23 mouse cellular contexts compared by ENCODE assay signal in genomic region chr5:140627580-140627979, GRCm38 (mm10). TPM values are rescaled to one million over a fixed set of nuclear protein-coding genes. Genes with fewer than 3 reads are reported as not detected.
A peak's percentile ranks its signal among the peaks of the same experiment; 100 is the strongest.
DNase-seq lines count a peak whose midpoint lies in the region; ATAC-seq and TF ChIP-seq lines count a peak whose summit lies in the region.
"Had no signal": no experiment of that assay in that cellular context is flagged by ENCODE, and none has a peak within 500 bp of the region (broad histone marks: within the 10 kb centered on the region; RNA-seq: fewer than 3 reads in every experiment).

No protein-coding gene starts in this region.

- ATAC-seq in hindbrain, postnatal 0 days, result no peak
- ATAC-seq in hindbrain, embryonic 13.5 days (ENCODE audit: low FRiP score), result no peak
- no peak for ATAC-seq in liver, embryonic 14.5 days (ENCODE audit: insufficient read depth)
- ATAC-seq: forebrain, embryonic 16.5 days had no signal

- no peak for DNase-seq in hindbrain, postnatal 0 days (ENCODE audit: low spot score)
- DNase-seq in liver, embryonic 14.5 days (ENCODE audit: low read depth in 3 of 3, low spot score in 3 of 3), result no peak
- DNase-seq in liver, result no peak
- no peak for DNase-seq in right cerebral cortex, postnatal 4 days
- DNase-seq: adrenal gland, adult 8-10 months; cerebellum, adult 9-11 months; embryo, embryonic 11 days; heart, adult 11 months; heart, postnatal 36 days; kidney, adult 18-20 months; layer of hippocampus, adult 9-11 months; lung, postnatal 4 days; right cerebral cortex, adult 18-20 months; thymus, adult 2 months had no signal

- no peaks in the 10 kb centered on the region for H3K27me3 ChIP-seq in hindbrain, postnatal 0 days (ENCODE audit: insufficient read depth, low read length)
- H3K27me3 ChIP-seq in hindbrain, embryonic 13.5 days, result no peaks in the 10 kb centered on the region
- H3K27me3 ChIP-seq in liver, embryonic 14.5 days (ENCODE audit: control insufficient read depth, insufficient read depth, low read length), result no peaks in the 10 kb centered on the region
- no peaks in the 10 kb centered on the region for H3K27me3 ChIP-seq in E14TG2a.4 (ENCODE audit: insufficient read depth, low read length)
- H3K27me3 ChIP-seq: CH12.LX; heart, embryonic 13.5 days; hindbrain, embryonic 15.5 days; neural tube, embryonic 12.5 days had no signal

- TF ChIP-seq CTCF in hindbrain, postnatal 0 days (IDR thresholded peaks at IDR 0.05; ENCODE audit: low read depth), result peak; percentile 45; the same call in 1 of the 2 replicates
- peak; percentile 45 for TF ChIP-seq CTCF in liver, embryonic 14.5 days (IDR thresholded peaks at IDR 0.05; ENCODE audit: low read depth)
- peak; percentile 47 for TF ChIP-seq CTCF in E14TG2a.4 (conservative IDR thresholded peaks at IDR 0.05; ENCODE audit: low read length)
- peak; percentile 49; the same call in 1 of the 2 replicates for TF ChIP-seq CTCF in bone marrow macrophage, adult 2 months (IDR thresholded peaks at IDR 0.05; ENCODE audit: low read depth, low read length)

- no peaks in the 10 kb centered on the region for H3K9me3 ChIP-seq in hindbrain, postnatal 0 days (ENCODE audit: low read length)
- H3K9me3 ChIP-seq in hindbrain, embryonic 13.5 days, result no peaks in the 10 kb centered on the region
- H3K9me3 ChIP-seq in liver, embryonic 14.5 days (ENCODE audit: control insufficient read depth, low read length), result no peaks in the 10 kb centered on the region
- no peaks in the 10 kb centered on the region for H3K9me3 ChIP-seq in E14TG2a.4 (ENCODE audit: low read length)
- H3K9me3 ChIP-seq: hindbrain, embryonic 15.5 days had no signal

- H3K4me3 ChIP-seq in hindbrain, postnatal 0 days (ENCODE audit: low read length), result no peak overlapping the region
- H3K4me3 ChIP-seq in hindbrain, embryonic 13.5 days, result no peak overlapping the region
- no peak overlapping the region for H3K4me3 ChIP-seq in liver, embryonic 14.5 days (ENCODE audit: insufficient read depth in 1 of 2, low read depth in 2 of 2, low read length in 2 of 2)
- no peak overlapping the region for H3K4me3 ChIP-seq in E14TG2a.4 (replicated peaks; ENCODE audit: low read length)
- no peak overlapping the region for H3K4me3 ChIP-seq in bone marrow macrophage, adult 2 months (ENCODE audit: insufficient read depth, low read length)
- H3K4me3 ChIP-seq: heart, embryonic 13.5 days; hindbrain, embryonic 15.5 days; neural tube, embryonic 12.5 days had no signal

- no peak overlapping the region for H3K9ac ChIP-seq in hindbrain, postnatal 0 days (replicated peaks; ENCODE audit: low read length)
- H3K9ac ChIP-seq in hindbrain, embryonic 13.5 days, result no peak overlapping the region
- H3K9ac ChIP-seq in liver, embryonic 14.5 days (replicated peaks), result no peak overlapping the region
- H3K9ac ChIP-seq: heart, embryonic 13.5 days; hindbrain, embryonic 15.5 days; neural tube, embryonic 12.5 days had no signal

- no peak for TF ChIP-seq POLR2A in bone marrow macrophage, adult 2 months (IDR thresholded peaks at IDR 0.05; ENCODE audit: borderline replicate concordance, low read depth, low read length)

- H3K27ac ChIP-seq in hindbrain, postnatal 0 days, result no peak overlapping the region
- no peak overlapping the region for H3K27ac ChIP-seq in hindbrain, embryonic 13.5 days
- H3K27ac ChIP-seq in liver, embryonic 14.5 days, result no peak overlapping the region
- no peak overlapping the region for H3K27ac ChIP-seq in bone marrow macrophage, adult 2 months (ENCODE audit: insufficient read depth, low read depth, low read length)
- H3K27ac ChIP-seq: heart, embryonic 13.5 days; hindbrain, embryonic 15.5 days; neural tube, embryonic 12.5 days had no signal

- H3K36me3 ChIP-seq in hindbrain, postnatal 0 days (ENCODE audit: insufficient read depth, low read length), result peaks cover 88% of the 10 kb centered on the region
- H3K36me3 ChIP-seq in hindbrain, embryonic 13.5 days, result peaks cover 97% of the 10 kb centered on the region
- H3K36me3 ChIP-seq in liver, embryonic 14.5 days (replicated peaks; ENCODE audit: control insufficient read depth, insufficient read depth, low read depth), result no peaks in the 10 kb centered on the region
- H3K36me3 ChIP-seq in E14TG2a.4 (ENCODE audit: insufficient read depth, low read length), result peaks cover 52% of the 10 kb centered on the region

- H3K4me2 ChIP-seq in hindbrain, postnatal 0 days (ENCODE audit: low read depth, low read length), result no peak overlapping the region
- no peak overlapping the region for H3K4me2 ChIP-seq in hindbrain, embryonic 13.5 days
- no peak overlapping the region for H3K4me2 ChIP-seq in liver, embryonic 14.5 days (ENCODE audit: low read depth)
- H3K4me2 ChIP-seq: heart, embryonic 13.5 days; hindbrain, embryonic 15.5 days; midbrain, embryonic 11.5 days; neural tube, embryonic 12.5 days had no signal

- TF ChIP-seq EP300 in liver, embryonic 14.5 days (IDR thresholded peaks at IDR 0.05; ENCODE audit: low read depth), result no peak

- WGBS in hindbrain, postnatal 0 days, result 92% methylated on average over 5 of the region's 5 CpGs
- 94% methylated on average over 5 of the region's 5 CpGs for WGBS in hindbrain, embryonic 13.5 days
- 78% methylated on average over 5 of the region's 5 CpGs for WGBS in liver, embryonic 14.5 days (ENCODE audit: insufficient replicate concordance)

- H3K4me1 ChIP-seq in hindbrain, postnatal 0 days (ENCODE audit: insufficient read depth, low read length), result no peaks in the 10 kb centered on the region
- no peaks in the 10 kb centered on the region for H3K4me1 ChIP-seq in hindbrain, embryonic 13.5 days (replicated peaks)
- H3K4me1 ChIP-seq in liver, embryonic 14.5 days (replicated peaks; ENCODE audit: control insufficient read depth in 2 of 2, insufficient read depth in 2 of 2, low read length in 1 of 2), result no peaks in the 10 kb centered on the region
- H3K4me1 ChIP-seq in E14TG2a.4 (replicated peaks; ENCODE audit: low read depth, low read length), result peaks cover 6% of the 10 kb centered on the region; the same call in 1 of the 2 replicates
- H3K4me1 ChIP-seq in bone marrow macrophage, adult 2 months (ENCODE audit: control insufficient read depth, insufficient read depth, low read length), result no peaks in the 10 kb centered on the region
- H3K4me1 ChIP-seq: heart, embryonic 13.5 days; hindbrain, embryonic 15.5 days; neural tube, embryonic 12.5 days had no signal

RNA-seq across cellular contexts. Expression of gene Lfng, which starts 20.5 kb away (rescaled TPM):
- total RNA-seq in hindbrain, postnatal 0 days (2014; rRNA removed), result 81.4 and 112 TPM in 2 replicates
- polyA plus RNA-seq in hindbrain, postnatal 0 days (2015; fragmentation: Nextera tagmentation; extraction: Ambion mirVana), result 29.7 and 35.1 TPM in 2 replicates
- 22.9 and 27.1 TPM in 2 replicates for polyA plus RNA-seq in hindbrain, embryonic 13.5 days (2015; fragmentation: Nextera tagmentation; extraction: Ambion mirVana)
- 12.1 and 15.8 TPM in 2 replicates for polyA plus RNA-seq in liver, embryonic 14.5 days (2012; rRNA removed)
- polyA plus RNA-seq in liver, embryonic 14.5 days (2014; fragmentation: Nextera tagmentation; extraction: Ambion mirVana), result 9.9 and 11.4 TPM in 2 replicates
- polyA plus RNA-seq in bone marrow macrophage, adult 2 months (2012; ENCODE audit: insufficient read depth, insufficient read length, missing spikeins), result 60.6 and 75.4 TPM in 2 replicates
- total RNA-seq: CH12.LX had no signal

RNA-seq across cellular contexts. Expression of gene Ttyh3, which starts 21.3 kb away (rescaled TPM):
- 253 and 260 TPM in 2 replicates for total RNA-seq in hindbrain, postnatal 0 days (2014; rRNA removed)
- polyA plus RNA-seq in hindbrain, postnatal 0 days (2015; fragmentation: Nextera tagmentation; extraction: Ambion mirVana), result 53.5 and 60.3 TPM in 2 replicates
- polyA plus RNA-seq in hindbrain, embryonic 13.5 days (2015; fragmentation: Nextera tagmentation; extraction: Ambion mirVana), result 65.3 and 67.4 TPM in 2 replicates
- 8.3 and 10.1 TPM in 2 replicates for polyA plus RNA-seq in liver, embryonic 14.5 days (2012; rRNA removed)
- polyA plus RNA-seq in liver, embryonic 14.5 days (2014; fragmentation: Nextera tagmentation; extraction: Ambion mirVana), result 5.4 and 7.2 TPM in 2 replicates
- polyA plus RNA-seq in bone marrow macrophage, adult 2 months (2012; ENCODE audit: insufficient read depth, insufficient read length, missing spikeins), result 73.6 and 91.5 TPM in 2 replicates
